Mouse (Mus musculus) neural tube, embryonic 12.5 days (tissue): ENCODE data around the gene Nudt13. TPM values are rescaled to one million over a fixed set of nuclear protein-coding genes. Genes with fewer than 3 reads are reported as not detected.
"Not testable (repeated sequence)": the region's sequence is repeated elsewhere in the genome, so short reads cannot be mapped to it uniquely, and the experiment has no call there.

Experiments
- ATAC-seq: fragments of 200-750 bp; cut with Nextera tagmentation; 2 replicates; pipeline ENCODE4 v1.8.0; 2017; ENCODE audit warnings: low read depth, mild to moderate bottlenecking, moderate TSS enrichment, moderate library complexity; ENCODE audit not compliant: low FRiP score
- H3K27ac ChIP-seq: fragments of 300-500 bp; sonication (generic); 2 replicates; pipeline ENCODE4 v1.5.1; 2016
- H3K27me3 ChIP-seq: fragments of 300-500 bp; sonication (generic); replicated peaks from 2 replicates; pipeline ENCODE4 v1.6.1; 2016; ENCODE audit warnings: mild to moderate bottlenecking
- H3K36me3 ChIP-seq: fragments of 300-500 bp; sonication (generic); 2 replicates; pipeline ENCODE4 v1.6.1; 2016; ENCODE audit warnings: mild to moderate bottlenecking
- H3K4me1 ChIP-seq: fragments of 300-500 bp; sonication (generic); 2 replicates; pipeline ENCODE4 v1.6.1; 2016
- H3K4me2 ChIP-seq: fragments of 300-500 bp; sonication (generic); replicated peaks from 2 replicates; pipeline ENCODE4 v1.6.1; 2016; ENCODE audit warnings: mild to moderate bottlenecking
- H3K4me3 ChIP-seq: fragments of 300-500 bp; sonication (generic); 2 replicates; pipeline ENCODE4 v1.5.1; 2016
- H3K9ac ChIP-seq: fragments of 300-500 bp; sonication (generic); 2 replicates; pipeline ENCODE4 v1.6.1; 2016; ENCODE audit warnings: mild to moderate bottlenecking
- H3K9me3 ChIP-seq: fragments of 300-500 bp; sonication (generic); 2 replicates; pipeline ENCODE4 v1.6.1; 2016; ENCODE audit warnings: mild to moderate bottlenecking
- WGBS: fragments of 180-500 bp; shearing (Covaris S2); methylation state at CpG from one replicate; pipeline ENCODE4 v1.1.7; 2016; 5-methylcytosine and 5-hydroxymethylcytosine counted together
- polyA plus RNA-seq: library from polyadenylated mRNA; unstranded; fragments of >200 nt; fragmentation: Nextera tagmentation; extraction: Ambion mirVana; gene quantifications from 2 replicates; pipeline ENCODE4 v1.2.1, GENCODE M21; 2016

The Nudt13 gene
- polyA plus RNA-seq, 1 experiment from 2014 or later = 10.1 TPM

DNA sequence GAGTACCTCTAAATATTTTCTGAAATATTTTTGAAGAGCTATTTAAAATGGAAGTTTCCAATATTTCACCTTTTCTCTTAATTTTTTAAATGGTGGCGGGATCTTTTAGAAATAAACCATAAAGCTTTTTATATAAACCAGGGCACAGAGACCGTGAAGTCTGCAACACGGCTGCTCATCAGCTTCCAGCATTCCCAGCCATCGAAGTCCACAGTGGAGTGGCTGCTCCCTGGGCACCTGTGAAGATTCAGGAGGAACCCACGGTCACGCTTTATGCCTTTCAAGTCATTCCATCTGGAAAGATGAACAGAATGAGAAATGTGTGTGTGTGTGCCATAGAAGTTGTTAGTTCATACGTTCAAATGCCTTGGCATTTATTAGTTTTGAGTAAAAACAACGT, 450 bp downstream of the Nudt13 start:
- Histone ChIP-seq H3K4me3 (peak overlapping the region; percentile 46), H3K4me2 (peak overlapping the region; percentile 63), H3K36me3 (no peaks in the 10 kb centered on the region), H3K9ac (no peak overlapping the region), H3K9me3 (no peaks in the 10 kb centered on the region), H3K27me3 (no peaks in the 10 kb centered on the region), H3K27ac (no peak overlapping the region), H3K4me1 (peaks cover 4% of the 10 kb centered on the region; the same call in 1 of the 2 replicates)
- 54% methylated on average over 8 of the region's 8 CpGs for WGBS
- no peak for ATAC-seq

DNA sequence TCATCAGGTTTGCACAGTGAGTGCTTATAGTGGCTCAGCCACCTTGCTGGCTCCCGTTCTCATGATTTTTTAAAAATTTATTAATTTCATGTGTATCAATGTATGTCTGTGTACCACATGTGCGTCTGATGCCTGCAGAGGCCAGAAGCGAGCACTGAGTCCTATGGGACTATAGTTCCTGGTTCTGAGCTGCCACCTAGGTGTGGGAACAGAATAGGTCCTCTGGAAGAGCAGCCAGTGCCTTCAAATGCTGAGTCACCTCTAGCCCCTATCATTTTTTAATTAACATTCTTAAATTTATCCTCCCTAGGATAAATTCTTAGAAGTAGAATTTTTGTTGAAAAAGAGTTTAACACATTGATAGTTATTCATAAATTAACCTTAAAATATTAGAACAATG, 3.1 kb downstream of the Nudt13 start:
- no peak overlapping the region for H3K4me2 ChIP-seq
- WGBS = 87% methylated on average over 3 of the region's 3 CpGs
- no peaks in the 10 kb centered on the region for H3K27me3 ChIP-seq
- no peak overlapping the region for H3K9ac ChIP-seq
- no peaks in the 10 kb centered on the region for H3K36me3 ChIP-seq
- ATAC-seq = no peak
- peaks cover 4% of the 10 kb centered on the region; the same call in 1 of the 2 replicates for H3K4me1 ChIP-seq
- no peak overlapping the region for H3K4me3 ChIP-seq
- H3K9me3 ChIP-seq = no peaks in the 10 kb centered on the region
- no peak overlapping the region for H3K27ac ChIP-seq

DNA sequence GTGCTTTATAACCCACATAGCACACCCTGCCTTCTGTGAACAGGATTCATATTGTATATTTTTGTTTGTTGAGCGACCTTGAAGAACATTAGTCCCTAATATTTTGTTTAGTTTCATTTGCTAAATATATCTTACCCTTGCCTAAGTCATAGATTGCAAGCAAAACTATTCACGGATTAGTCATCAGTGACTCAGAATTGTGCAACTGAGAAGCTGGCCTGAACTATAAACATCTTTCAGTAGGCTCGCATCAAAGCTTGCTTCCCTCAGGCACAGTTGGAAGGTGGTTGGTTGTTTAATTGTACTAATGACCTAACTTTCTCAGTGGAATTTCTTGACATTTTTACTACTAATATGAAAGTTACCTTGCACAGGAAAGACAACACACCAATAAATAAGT, 3.6 kb downstream of the Nudt13 start:
- WGBS = 89% methylated on average over 3 of the region's 3 CpGs
- Histone ChIP-seq H3K9ac (no peak overlapping the region), H3K9me3 (no peaks in the 10 kb centered on the region), H3K4me3 (no peak overlapping the region), H3K27ac (no peak overlapping the region), H3K4me2 (no peak overlapping the region), H3K36me3 (no peaks in the 10 kb centered on the region), H3K27me3 (no peaks in the 10 kb centered on the region), H3K4me1 (peaks cover 4% of the 10 kb centered on the region; the same call in 1 of the 2 replicates)
- ATAC-seq = no peak

DNA sequence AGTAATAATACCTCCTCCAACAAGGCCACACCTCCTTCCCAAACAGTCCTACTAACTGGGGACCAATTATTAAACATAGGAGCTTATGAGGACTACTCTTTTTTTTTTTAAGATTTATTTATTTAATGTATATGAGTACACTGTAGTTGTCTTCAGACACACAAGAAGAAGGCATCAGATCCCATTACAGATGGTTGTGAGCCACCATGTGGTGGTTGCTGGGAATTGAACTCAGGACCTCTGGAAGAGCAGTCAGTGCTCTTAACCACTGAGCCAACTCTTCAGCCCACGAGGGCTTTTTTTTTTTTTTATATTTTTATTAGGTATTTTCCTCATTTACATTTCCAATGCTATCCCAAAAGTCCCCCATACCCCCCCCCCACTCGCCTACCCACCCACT, 10.6 kb downstream of the Nudt13 start:
- not testable (repeated sequence) for H3K4me3 ChIP-seq, H3K9ac ChIP-seq, ATAC-seq, H3K4me1 ChIP-seq, H3K27ac ChIP-seq, H3K27me3 ChIP-seq, H3K4me2 ChIP-seq, H3K9me3 ChIP-seq
- H3K36me3 ChIP-seq = peaks cover 27% of the 10 kb centered on the region
- 70% methylated on average over 2 of the region's 2 CpGs for WGBS

DNA sequence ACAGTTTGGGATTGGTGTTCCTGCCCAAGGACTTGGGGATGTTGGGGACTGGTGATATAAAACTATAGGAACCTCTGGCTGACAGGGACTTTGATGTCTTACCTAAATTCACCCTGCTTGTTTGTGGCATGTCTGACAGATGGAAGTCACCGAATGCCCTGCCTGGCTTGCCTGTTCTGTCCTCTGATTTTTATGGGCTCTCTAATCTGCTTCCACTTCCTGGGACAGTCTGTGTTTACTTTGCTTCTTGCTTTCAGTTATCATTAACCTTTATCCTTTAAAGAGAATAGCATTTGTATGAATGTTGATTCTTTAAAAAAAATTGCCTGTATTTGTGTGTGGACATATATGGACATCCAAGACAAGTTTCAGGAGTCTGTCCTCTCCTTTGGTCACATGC, 20.6 kb downstream of the Nudt13 start:
- no peak overlapping the region for H3K27ac ChIP-seq
- ATAC-seq = no peak
- no peak overlapping the region for H3K9ac ChIP-seq
- no peaks in the 10 kb centered on the region for H3K27me3 ChIP-seq
- H3K4me3 ChIP-seq = no peak overlapping the region
- no peaks in the 10 kb centered on the region for H3K4me1 ChIP-seq
- H3K9me3 ChIP-seq = no peaks in the 10 kb centered on the region
- no peak overlapping the region for H3K4me2 ChIP-seq
- peaks cover 22% of the 10 kb centered on the region for H3K36me3 ChIP-seq
- WGBS = 77% methylated on average over 1 of the region's 1 CpGs

DNA sequence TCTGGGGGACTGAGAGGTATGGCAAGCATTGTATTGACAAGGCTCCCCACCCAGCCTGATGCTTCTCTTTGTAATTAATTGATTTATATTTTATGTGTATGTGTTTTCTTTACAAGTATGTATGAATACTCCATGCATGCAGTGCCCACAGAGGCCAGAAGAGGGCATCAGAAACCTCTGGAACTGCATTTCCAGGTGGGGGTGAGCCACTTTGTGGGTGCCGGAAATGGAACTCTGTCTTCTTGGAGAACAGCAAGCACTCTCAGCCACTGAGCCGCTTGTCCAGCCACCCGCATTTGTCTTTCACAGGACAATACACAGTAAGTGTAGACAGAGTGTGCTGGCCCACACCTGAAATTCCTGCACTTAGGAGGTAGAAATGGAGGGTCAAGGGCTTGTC, 24.9 kb downstream of the Nudt13 start:
- Histone ChIP-seq H3K4me2 (no peak overlapping the region), H3K9me3 (no peaks in the 10 kb centered on the region), H3K36me3 (peaks cover 39% of the 10 kb centered on the region), H3K27ac (no peak overlapping the region), H3K9ac (no peak overlapping the region), H3K4me1 (no peaks in the 10 kb centered on the region), H3K27me3 (no peaks in the 10 kb centered on the region), H3K4me3 (no peak overlapping the region)
- 84% methylated on average over 3 of the region's 3 CpGs for WGBS
- ATAC-seq = no peak

- no peak overlapping the region for H3K9ac ChIP-seq
- H3K4me3 ChIP-seq = no peak overlapping the region
- H3K27me3 ChIP-seq = no peaks in the 10 kb centered on the region
- peaks cover 70% of the 10 kb centered on the region for H3K36me3 ChIP-seq
- no peak overlapping the region for H3K27ac ChIP-seq
- H3K4me1 ChIP-seq = no peaks in the 10 kb centered on the region
- no peak for ATAC-seq
- 95% methylated on average over 9 of the region's 9 CpGs for WGBS
- H3K4me2 ChIP-seq = no peak overlapping the region
- no peaks in the 10 kb centered on the region for H3K9me3 ChIP-seq
Measured at GRCm38 (mm10) chr14:20324196-20324595, 29.7 kb downstream of the Nudt13 start.

- Histone ChIP-seq H3K9ac (no peak overlapping the region), H3K36me3 (peaks cover 70% of the 10 kb centered on the region), H3K4me2 (no peak overlapping the region), H3K27ac (no peak overlapping the region), H3K4me3 (no peak overlapping the region), H3K4me1 (no peaks in the 10 kb centered on the region), H3K9me3 (no peaks in the 10 kb centered on the region), H3K27me3 (no peaks in the 10 kb centered on the region)
- ATAC-seq = no peak
- WGBS = 83% methylated on average over 9 of the region's 9 CpGs
Measured at GRCm38 (mm10) chr14:20328474-20328873, 34.0 kb downstream of the Nudt13 start.

GRCm38 (mm10) chr14:20331316-20331715, 36.8 kb downstream of the Nudt13 start:
- H3K9ac ChIP-seq = no peak overlapping the region
- no peak for ATAC-seq
- no peak overlapping the region for H3K4me2 ChIP-seq
- no peaks in the 10 kb centered on the region for H3K9me3 ChIP-seq
- WGBS = 96% methylated on average over 4 of the region's 4 CpGs
- no peak overlapping the region for H3K4me3 ChIP-seq
- H3K27me3 ChIP-seq = no peaks in the 10 kb centered on the region
- H3K36me3 ChIP-seq = peaks cover 67% of the 10 kb centered on the region
- H3K27ac ChIP-seq = no peak overlapping the region
- H3K4me1 ChIP-seq = no peaks in the 10 kb centered on the region

DNA sequence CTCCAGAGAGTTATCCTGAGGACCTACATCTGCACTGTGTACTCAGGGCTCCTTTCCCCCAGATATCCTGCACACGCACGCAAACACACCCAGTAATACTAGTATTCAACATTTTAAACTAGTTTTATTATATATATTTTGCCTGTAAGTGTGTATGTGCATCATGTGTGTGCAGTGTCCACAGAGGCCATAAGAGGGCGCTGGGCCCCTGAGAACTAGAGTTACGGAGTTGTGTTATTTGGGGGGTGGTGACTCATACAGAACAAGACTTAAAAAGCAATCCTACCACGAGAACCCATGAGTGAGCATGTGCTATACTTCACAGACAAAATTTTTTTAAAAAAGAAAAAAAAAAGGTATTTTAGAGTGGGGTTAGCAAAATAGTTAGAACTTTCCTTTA, 44.9 kb downstream of the Nudt13 start:
- 96% methylated on average over 5 of the region's 5 CpGs for WGBS
- no peak overlapping the region for H3K4me3 ChIP-seq
- H3K9me3 ChIP-seq = no peaks in the 10 kb centered on the region
- no peaks in the 10 kb centered on the region for H3K4me1 ChIP-seq
- H3K9ac ChIP-seq = no peak overlapping the region
- ATAC-seq = no peak
- H3K36me3 ChIP-seq = peaks cover 52% of the 10 kb centered on the region
- H3K27ac ChIP-seq = no peak overlapping the region
- no peaks in the 10 kb centered on the region for H3K27me3 ChIP-seq
- H3K4me2 ChIP-seq = no peak overlapping the region

DNA sequence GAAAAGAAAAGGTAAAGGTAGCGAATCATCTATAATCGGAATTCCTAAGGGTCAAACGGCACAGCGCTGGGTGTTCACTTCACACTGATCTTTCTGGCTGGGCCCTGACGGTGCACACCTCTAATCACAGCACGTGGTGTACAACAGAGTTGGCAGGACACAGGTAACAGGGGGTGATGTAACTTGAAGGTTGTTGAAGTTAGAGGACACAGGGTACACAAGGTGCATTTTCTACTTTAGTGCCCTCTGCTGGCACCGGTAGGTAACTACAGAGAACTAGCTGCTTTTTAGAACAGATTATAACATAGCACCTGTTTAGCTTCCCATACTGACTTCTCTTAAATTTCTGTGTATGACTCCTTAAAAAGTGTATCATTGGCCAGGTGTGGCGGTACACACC, 45.7 kb downstream of the Nudt13 start:
- peaks cover 52% of the 10 kb centered on the region for H3K36me3 ChIP-seq
- H3K9ac ChIP-seq = no peak overlapping the region
- no peaks in the 10 kb centered on the region for H3K4me1 ChIP-seq
- no peaks in the 10 kb centered on the region for H3K27me3 ChIP-seq
- no peak overlapping the region for H3K27ac ChIP-seq
- no peak for ATAC-seq
- WGBS = 84% methylated on average over 8 of the region's 8 CpGs
- no peak overlapping the region for H3K4me3 ChIP-seq
- no peak overlapping the region for H3K4me2 ChIP-seq
- no peaks in the 10 kb centered on the region for H3K9me3 ChIP-seq

DNA sequence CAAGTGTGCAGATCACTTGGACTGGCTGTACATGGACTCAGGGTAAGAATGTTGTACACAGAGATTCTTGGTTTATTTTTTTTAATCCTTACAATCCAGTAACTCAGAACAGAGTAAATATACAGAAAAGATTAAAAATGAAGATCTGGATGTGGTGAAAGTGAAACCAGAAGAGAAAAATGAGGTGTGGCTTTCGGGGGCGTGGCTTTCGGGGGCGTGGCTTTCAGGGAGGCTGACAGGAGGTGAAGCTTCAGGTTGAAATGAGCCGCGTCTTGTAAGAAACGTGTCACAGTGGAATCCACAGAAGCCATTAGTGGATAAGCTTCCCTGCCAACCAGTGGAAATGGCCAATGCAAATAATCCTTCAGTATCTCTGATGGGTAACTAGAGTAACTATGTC, 46.4 kb downstream of the Nudt13 start:
- H3K4me2 ChIP-seq = no peak overlapping the region
- H3K4me3 ChIP-seq = no peak overlapping the region
- H3K27me3 ChIP-seq = no peaks in the 10 kb centered on the region
- peaks cover 50% of the 10 kb centered on the region for H3K36me3 ChIP-seq
- H3K27ac ChIP-seq = no peak overlapping the region
- WGBS = 85% methylated on average over 7 of the region's 7 CpGs
- no peaks in the 10 kb centered on the region for H3K9me3 ChIP-seq
- no peaks in the 10 kb centered on the region for H3K4me1 ChIP-seq
- no peak for ATAC-seq
- no peak overlapping the region for H3K9ac ChIP-seq

GRCm38 (mm10) chr14:20345885-20346284, 51.4 kb downstream of the Nudt13 start:
- no peak for ATAC-seq
- Histone ChIP-seq H3K4me1 (peaks cover 12% of the 10 kb centered on the region), H3K9ac (no peak overlapping the region), H3K4me3 (no peak overlapping the region), H3K4me2 (no peak overlapping the region), H3K27me3 (no peaks in the 10 kb centered on the region), H3K9me3 (no peaks in the 10 kb centered on the region), H3K36me3 (peaks cover 26% of the 10 kb centered on the region), H3K27ac (no peak overlapping the region)
- WGBS = 93% methylated on average over 9 of the region's 9 CpGs
